Mouse (Mus musculus) lung, embryonic 15.5 days (tissue): ENCODE results near the gene Upk2. TPM values are rescaled to one million over a fixed set of nuclear protein-coding genes. Genes with fewer than 3 reads are reported as not detected.

Experiments
- ATAC-seq: fragments of 200-750 bp; cut with Nextera tagmentation; 2 replicates; pipeline ENCODE4 v1.8.0; 2017; ENCODE audit warnings: moderate number of reproducible peaks, borderline replicate concordance; ENCODE audit not compliant: low FRiP score, low TSS enrichment; ENCODE audit errors: extremely low read depth
- H3K27ac ChIP-seq: fragments of 300-500 bp; sonication (generic); 2 replicates; pipeline ENCODE4 v1.5.1; 2015; ENCODE audit warnings: moderate library complexity, mild to moderate bottlenecking, inconsistent platforms
- H3K27me3 ChIP-seq: fragments of 300-500 bp; sonication (generic); 2 replicates; pipeline ENCODE4 v1.6.1; 2015; ENCODE audit warnings: inconsistent platforms
- H3K36me3 ChIP-seq: fragments of 300-500 bp; sonication (generic); 2 replicates; pipeline ENCODE4 v1.6.1; 2015; ENCODE audit warnings: inconsistent platforms
- H3K4me1 ChIP-seq: fragments of 300-500 bp; sonication (generic); 2 replicates; pipeline ENCODE4 v1.6.1; 2015; ENCODE audit warnings: inconsistent platforms
- H3K4me2 ChIP-seq: fragments of 300-500 bp; sonication (generic); 2 replicates; pipeline ENCODE4 v1.6.1; 2015; ENCODE audit warnings: inconsistent platforms, mild to moderate bottlenecking, moderate library complexity
- H3K4me3 ChIP-seq: fragments of 300-500 bp; sonication (generic); 2 replicates; pipeline ENCODE4 v1.5.1; 2015; ENCODE audit warnings: mild to moderate bottlenecking, inconsistent platforms
- H3K9ac ChIP-seq: fragments of 300-500 bp; sonication (generic); 2 replicates; pipeline ENCODE4 v1.6.1; 2015; ENCODE audit warnings: inconsistent platforms
- H3K9me3 ChIP-seq: fragments of 300-500 bp; sonication (generic); 2 replicates; pipeline ENCODE4 v1.6.1; 2016; ENCODE audit warnings: inconsistent platforms
- WGBS: fragments of 180-500 bp; shearing (Covaris S2); methylation state at CpG from one replicate; pipeline ENCODE4 v1.1.7; 2015; 5-methylcytosine and 5-hydroxymethylcytosine counted together
- polyA plus RNA-seq: library from polyadenylated mRNA; unstranded; fragments of >200 nt; fragmentation: Nextera tagmentation; extraction: Ambion mirVana; gene quantifications from 2 replicates; pipeline ENCODE4 v1.2.1, GENCODE M21; 2015

Upk2 gene
- 1.3 and 1.5 TPM in 2 replicates for polyA plus RNA-seq

DNA sequence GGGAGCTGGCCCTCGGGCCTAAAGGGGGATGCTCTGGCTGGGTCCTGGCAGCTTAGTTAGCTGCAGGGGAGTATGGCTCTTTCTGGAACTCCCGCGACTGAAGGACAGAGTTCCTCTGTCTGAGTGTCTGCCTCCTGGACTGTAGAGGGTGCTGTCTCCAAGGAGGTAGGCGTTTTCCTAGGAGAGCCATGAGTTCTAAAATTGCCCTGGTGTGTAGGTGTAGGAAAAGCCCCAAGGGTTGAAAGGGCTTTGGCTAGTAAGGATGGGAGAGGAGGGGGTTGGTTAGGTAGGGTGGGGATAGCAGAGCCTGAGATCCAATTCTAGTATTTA lies at the start of gene Upk2:
Upk2 (minus strand) TSS at position 86 of the 330 bp plus-strand sequence.
- peaks cover 11% of the 10 kb centered on the region for H3K27me3 ChIP-seq
- 23% methylated on average over 4 of the region's 4 CpGs for WGBS
- 0 out of 2 replicates have a peak, but pooled peaks have one; percentile 5 for ATAC-seq

DNA sequence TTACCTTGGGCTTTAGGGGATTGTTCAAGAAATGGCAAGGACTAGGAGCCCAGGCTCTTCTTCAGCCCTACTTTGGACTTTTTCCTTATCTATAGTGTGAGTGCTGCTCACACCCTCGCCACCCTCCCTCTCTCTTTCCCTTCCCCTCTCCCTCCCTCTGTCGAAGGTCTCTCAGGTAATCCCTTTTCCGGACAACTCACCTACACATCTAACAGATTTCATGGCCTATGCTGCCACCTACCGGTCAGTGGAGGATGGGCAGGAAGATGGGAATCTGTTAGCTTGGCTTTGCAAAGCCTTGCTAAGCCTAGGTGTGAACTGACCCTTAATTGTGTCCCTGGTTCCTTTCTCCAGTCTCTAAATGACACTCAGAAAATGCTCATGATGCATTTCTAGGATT lies 47.2 kb upstream of the Upk2 start:
- H3K9me3 ChIP-seq = no peaks in the 10 kb centered on the region
- H3K4me3 ChIP-seq = no peak overlapping the region
- H3K4me1 ChIP-seq = peaks cover 67% of the 10 kb centered on the region
- no peak for ATAC-seq
- peak overlapping the region; percentile 19 for H3K4me2 ChIP-seq
- H3K27ac ChIP-seq = 0 out of 2 replicates have a peak overlapping the region, but pooled peaks have one; percentile 17
- no peaks in the 10 kb centered on the region for H3K27me3 ChIP-seq
- H3K36me3 ChIP-seq = peaks cover 49% of the 10 kb centered on the region
- 2% methylated on average over 4 of the region's 4 CpGs for WGBS
- no peak overlapping the region for H3K9ac ChIP-seq

More for the DNA sequence above, at the start of gene Upk2:
- Histone ChIP-seq H3K27ac (no peak within 1 kb of the TSS), H3K9me3 (no peaks in the 10 kb centered on the region), H3K4me3 (no peak within 1 kb of the TSS), H3K36me3 (no peaks in the 10 kb centered on the region), H3K9ac (no peak within 1 kb of the TSS), H3K4me2 (peak within 1 kb of the TSS; percentile 10; the same call in 1 of the 2 replicates), H3K4me1 (0 out of 2 replicates have a peak, but pooled peaks cover 7% of the 10 kb centered on the region)

DNA sequence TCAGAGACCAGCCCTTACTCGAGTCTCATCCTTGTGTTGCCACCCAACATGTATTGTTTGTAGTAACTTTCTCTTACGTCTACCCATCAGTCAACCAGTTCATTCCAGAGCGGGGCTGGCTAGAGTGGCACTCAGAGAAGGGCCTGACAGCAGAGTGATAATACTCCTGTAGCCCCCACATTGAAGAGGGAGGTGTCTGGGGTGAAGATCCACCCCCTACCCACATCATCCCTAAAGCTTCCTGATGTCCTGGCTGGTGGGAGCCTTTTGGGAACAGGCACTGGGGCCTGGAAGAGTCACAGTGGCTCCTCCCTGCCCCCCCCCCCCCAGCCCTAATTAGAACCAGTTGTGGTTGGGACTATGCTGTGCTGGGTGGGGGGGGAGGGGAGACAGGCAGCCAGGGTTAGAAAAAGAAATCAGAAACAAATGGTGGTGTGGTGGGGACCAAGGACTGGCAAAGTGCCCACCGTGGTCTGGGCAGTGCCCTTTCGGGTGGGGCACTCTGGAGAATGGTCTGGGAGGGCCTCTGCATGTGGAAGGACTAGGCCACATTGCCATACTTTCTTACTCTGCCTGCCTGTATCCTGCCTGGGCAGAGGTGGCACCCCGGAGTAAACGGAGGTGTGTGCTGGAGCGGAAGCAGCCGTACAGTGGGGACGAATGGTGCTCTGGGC lies 46.6 kb upstream of the Upk2 start:
- Histone ChIP-seq H3K9ac (no peak overlapping the region), H3K27ac (0 out of 2 replicates have a peak overlapping the region, but pooled peaks have one; percentile 17), H3K4me2 (peak overlapping the region; percentile 19), H3K9me3 (no peaks in the 10 kb centered on the region), H3K27me3 (no peaks in the 10 kb centered on the region), H3K36me3 (peaks cover 43% of the 10 kb centered on the region), H3K4me1 (peaks cover 74% of the 10 kb centered on the region), H3K4me3 (no peak overlapping the region)
- 37% methylated on average over 10 of the region's 10 CpGs for WGBS
- ATAC-seq = no peak

DNA sequence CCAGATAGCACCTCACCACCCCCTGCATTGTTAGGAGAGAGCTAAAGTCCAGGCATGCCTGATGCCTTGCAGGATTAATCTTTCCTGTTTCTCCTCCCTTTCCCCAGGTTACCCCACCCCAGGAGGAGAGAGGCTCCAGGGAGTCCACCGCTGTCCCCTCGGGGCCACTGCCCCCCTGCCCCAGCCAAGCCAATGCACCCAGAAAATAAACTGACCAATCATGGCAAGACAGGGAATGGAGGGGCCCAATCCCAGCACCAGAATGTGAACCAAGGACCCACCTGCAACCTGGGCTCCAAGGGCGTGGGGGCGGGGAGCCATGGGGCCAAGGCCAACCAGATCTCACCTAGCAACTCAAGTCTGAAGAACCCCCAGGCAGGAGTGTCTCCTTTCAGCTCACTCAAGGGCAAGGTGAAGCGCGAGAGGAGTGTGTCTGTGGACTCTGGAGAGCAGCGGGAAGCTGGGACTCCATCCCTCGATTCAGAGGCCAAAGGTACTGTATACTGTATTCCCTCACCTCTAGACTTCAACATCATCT lies 45.9 kb upstream of the Upk2 start:
- H3K4me2 ChIP-seq = peak overlapping the region; percentile 81
- H3K36me3 ChIP-seq = peaks cover 36% of the 10 kb centered on the region
- WGBS = 31% methylated on average over 8 of the region's 8 CpGs
- 0 out of 2 replicates have a peak overlapping the region, but pooled peaks have one; percentile 49 for H3K9ac ChIP-seq
- H3K4me1 ChIP-seq = peaks cover 76% of the 10 kb centered on the region
- peak overlapping the region; percentile 98 for H3K27ac ChIP-seq
- H3K9me3 ChIP-seq = no peaks in the 10 kb centered on the region
- peak overlapping the region; percentile 46; the same call in 1 of the 2 replicates for H3K4me3 ChIP-seq
- ATAC-seq = no peak
- H3K27me3 ChIP-seq = no peaks in the 10 kb centered on the region

DNA sequence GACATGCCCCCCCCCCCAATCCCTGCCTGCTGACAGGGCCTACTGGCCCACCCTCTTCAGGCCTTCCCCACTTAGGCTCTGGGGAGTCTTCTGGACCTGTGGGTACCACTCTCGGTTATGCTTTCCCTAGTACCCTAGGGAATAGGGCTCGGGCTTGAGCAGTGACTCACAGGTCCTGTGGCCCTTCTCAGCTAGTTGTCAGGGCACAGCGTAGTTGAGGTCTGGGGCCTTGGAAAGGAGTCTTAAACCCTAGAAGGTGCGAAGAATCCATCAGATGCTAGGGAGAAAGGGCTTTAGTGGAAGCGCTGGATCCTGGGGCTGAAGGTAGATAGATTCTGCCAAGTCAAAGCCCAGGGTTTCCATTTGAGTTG lies 45.4 kb upstream of the Upk2 start:
- peak overlapping the region; percentile 81 for H3K4me2 ChIP-seq
- peak overlapping the region; percentile 98 for H3K27ac ChIP-seq
- H3K27me3 ChIP-seq = no peaks in the 10 kb centered on the region
- peaks cover 31% of the 10 kb centered on the region for H3K36me3 ChIP-seq
- WGBS = 37% methylated on average over 5 of the region's 5 CpGs
- peak overlapping the region; percentile 49 for H3K9ac ChIP-seq
- no peaks in the 10 kb centered on the region for H3K9me3 ChIP-seq
- no peak for ATAC-seq
- peaks cover 76% of the 10 kb centered on the region for H3K4me1 ChIP-seq
- peak overlapping the region; percentile 46 for H3K4me3 ChIP-seq

DNA sequence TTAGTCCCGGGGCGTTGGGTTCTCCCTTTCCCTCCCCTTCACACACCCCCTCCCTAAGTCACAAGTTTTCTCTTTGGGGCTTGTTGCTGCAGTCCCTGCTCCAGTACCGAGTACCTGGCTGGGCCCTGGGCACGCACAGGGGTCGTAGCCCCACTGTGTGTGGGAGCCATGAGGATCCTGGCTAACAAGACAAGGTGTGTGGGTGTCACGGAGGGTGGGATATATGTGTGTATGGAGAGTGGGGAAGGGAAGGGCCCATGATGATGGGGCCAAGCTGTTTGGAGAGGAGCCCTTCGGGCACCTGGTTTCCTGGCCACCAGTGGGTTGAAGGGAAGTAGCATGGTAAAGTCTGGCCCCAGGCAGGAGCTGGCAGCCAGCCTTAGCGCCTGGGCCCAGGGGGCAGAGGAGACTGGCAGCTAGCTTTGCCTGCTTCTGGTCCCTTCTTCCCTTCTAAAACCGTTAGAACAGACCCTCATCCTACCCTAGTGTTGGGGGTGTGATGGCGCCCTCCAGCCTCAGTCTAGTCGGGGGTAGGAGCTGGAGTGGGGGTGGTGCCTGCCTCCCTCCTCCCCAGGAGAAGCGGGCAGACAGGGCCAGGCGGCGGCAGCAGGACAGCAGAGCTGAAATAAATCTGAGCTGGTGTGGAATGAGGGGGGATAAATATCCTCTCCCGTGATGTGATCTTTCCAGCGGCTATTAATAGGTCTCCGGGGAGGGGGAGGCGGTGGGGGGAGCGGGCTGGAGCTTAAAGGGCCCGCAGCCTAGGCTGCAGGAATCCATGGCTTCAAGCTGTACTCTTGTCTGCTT lies 44.8 kb upstream of the Upk2 start:
- Histone ChIP-seq H3K27ac (peak overlapping the region; percentile 98), H3K4me1 (peaks cover 77% of the 10 kb centered on the region), H3K27me3 (no peaks in the 10 kb centered on the region), H3K4me2 (peak overlapping the region; percentile 81), H3K36me3 (peaks cover 26% of the 10 kb centered on the region), H3K4me3 (peak overlapping the region; percentile 46), H3K9ac (peak overlapping the region; percentile 49), H3K9me3 (no peaks in the 10 kb centered on the region)
- WGBS = 4% methylated on average over 20 of the region's 20 CpGs
- peak; percentile 16; the same call in 1 of the 2 replicates for ATAC-seq

DNA sequence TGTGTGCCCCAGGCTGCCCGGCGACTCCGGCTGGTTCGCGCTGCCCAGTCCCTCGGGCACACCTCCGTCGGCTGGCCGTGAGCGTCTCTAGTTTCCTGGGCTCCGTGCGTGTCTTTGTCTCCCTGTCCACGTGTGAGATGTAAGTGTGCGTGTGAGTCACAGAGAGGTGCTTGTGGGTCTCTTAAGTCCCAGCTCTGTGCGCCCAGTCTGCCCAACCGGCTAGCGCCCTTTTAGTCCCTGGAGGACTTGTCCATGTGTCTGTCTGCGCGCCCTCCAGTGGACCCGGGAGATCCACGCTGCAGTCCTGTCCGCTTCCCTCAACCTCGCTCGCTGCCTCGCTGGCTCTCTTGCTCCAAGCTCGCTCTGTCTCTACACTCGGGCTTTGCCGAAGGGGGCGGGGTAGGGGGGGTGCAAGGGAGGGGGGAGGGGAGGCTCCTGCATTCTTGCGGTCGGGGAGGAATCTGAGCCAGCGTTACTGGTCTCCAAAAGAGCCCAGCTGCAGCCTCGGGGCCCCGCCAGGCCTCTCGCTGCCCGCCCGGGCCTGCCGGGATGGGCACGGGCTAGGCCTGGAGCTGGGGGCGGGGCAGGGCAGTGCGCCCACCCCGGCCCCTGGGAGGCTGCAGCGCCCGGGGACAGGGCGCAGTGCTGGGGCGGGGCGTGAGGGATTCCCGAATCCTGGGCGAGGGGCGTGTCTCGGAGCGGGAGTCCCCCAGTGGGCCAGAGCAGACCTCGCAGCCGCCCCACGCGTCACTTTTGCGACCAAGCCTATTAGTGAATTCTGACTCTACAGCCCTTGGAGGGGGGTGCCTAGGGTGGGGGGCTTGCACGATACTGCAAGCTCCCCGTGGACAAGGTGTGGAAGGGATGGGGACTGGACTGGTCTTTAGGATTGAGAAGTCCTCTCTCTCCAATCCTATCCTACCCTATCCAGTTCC lies 43.9 kb upstream of the Upk2 start:
- Histone ChIP-seq H3K4me1 (peaks cover 81% of the 10 kb centered on the region), H3K36me3 (peaks cover 21% of the 10 kb centered on the region; the same call in 1 of the 2 replicates), H3K9me3 (no peaks in the 10 kb centered on the region), H3K27ac (peak overlapping the region; percentile 98), H3K4me3 (peak overlapping the region; percentile 46), H3K4me2 (peak overlapping the region; percentile 81), H3K9ac (peak overlapping the region; percentile 49), H3K27me3 (no peaks in the 10 kb centered on the region)
- WGBS = 2% methylated on average over 58 of the region's 59 CpGs
- ATAC-seq = peak; percentile 83

DNA sequence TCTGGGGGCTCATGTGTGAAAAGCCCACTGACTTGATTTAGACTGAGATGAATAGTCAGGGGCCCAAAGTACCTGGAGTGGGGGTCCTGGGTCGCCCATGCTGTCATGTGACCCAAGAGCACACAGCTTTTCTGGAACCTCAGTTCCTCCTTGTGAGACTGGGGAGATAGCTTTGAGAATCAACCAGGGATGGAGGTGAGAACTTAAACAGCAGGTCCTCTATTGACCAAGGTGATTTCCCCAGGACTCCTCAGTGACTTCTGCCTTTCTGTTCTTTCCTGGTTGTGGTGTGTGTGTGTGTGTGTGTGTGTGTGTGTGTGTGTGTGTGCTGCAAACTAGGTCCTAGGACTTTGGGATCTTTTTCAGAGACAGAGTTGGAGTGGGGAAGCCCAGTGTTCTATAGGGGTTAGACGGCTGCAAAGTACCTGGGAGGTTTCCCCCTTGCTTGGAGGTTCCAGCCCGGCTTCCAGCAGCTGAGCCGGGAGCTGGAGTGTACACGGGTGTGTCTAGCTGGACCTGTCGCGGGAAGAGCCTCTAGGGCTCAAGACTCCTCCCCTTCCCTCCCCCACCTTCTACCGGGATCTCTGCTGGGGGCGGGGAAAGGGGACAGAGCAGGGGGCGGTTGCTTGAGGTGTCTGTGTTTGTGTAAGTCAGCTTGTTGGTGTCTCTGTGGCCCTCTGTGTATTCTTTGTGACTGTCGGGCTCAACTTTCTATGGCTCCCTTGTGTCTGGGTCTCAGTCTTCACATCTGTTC lies 43.0 kb upstream of the Upk2 start:
- peak overlapping the region; percentile 46 for H3K4me3 ChIP-seq
- H3K9ac ChIP-seq = peak overlapping the region; percentile 49
- no peaks in the 10 kb centered on the region for H3K27me3 ChIP-seq
- 2% methylated on average over 10 of the region's 11 CpGs for WGBS
- H3K36me3 ChIP-seq = peaks cover 12% of the 10 kb centered on the region; the same call in 1 of the 2 replicates
- peak overlapping the region; percentile 98 for H3K27ac ChIP-seq
- no peaks in the 10 kb centered on the region for H3K9me3 ChIP-seq
- ATAC-seq = peak; percentile 32
- H3K4me2 ChIP-seq = peak overlapping the region; percentile 81
- peaks cover 89% of the 10 kb centered on the region for H3K4me1 ChIP-seq

DNA sequence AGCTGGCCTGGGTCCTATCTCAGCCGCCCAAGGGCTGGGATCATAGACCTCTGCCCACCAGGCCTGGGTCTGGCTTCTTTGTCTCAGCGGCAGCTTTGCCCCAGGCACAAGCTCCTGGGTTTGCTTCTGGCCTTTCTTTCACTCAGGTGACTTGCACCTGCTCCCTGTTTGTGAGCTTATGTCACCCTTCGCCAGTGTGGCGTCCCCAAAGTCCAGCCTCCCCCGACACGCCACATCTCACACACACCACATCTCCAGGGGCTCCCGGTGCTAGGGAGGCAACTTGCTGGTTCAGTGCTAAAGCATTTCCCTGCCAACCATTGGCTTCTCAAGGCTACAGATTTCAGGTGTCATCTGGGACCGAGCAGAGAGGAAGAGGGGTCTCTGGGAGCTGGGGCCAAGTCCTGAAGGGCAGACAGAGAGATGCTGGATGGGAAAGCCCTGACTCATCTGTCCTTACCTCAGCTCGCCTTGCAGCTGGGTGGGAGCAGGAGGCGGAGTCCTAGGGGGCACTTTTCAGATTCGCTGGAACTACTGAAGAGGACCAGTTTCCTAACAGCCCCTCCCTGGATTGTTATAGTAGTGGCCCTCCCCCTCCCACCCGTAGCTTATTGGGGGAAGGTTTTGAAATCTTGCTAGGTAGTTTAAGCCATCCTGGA lies 42.2 kb upstream of the Upk2 start:
- Histone ChIP-seq H3K4me3 (peak overlapping the region; percentile 46; the same call in 1 of the 2 replicates), H3K36me3 (peaks cover 5% of the 10 kb centered on the region; the same call in 1 of the 2 replicates), H3K4me2 (peak overlapping the region; percentile 81), H3K27me3 (no peaks in the 10 kb centered on the region), H3K27ac (peak overlapping the region; percentile 98), H3K9me3 (no peaks in the 10 kb centered on the region), H3K4me1 (peaks cover 97% of the 10 kb centered on the region), H3K9ac (peak overlapping the region; percentile 49; the same call in 1 of the 2 replicates)
- WGBS = 46% methylated on average over 12 of the region's 12 CpGs
- ATAC-seq = no peak

DNA sequence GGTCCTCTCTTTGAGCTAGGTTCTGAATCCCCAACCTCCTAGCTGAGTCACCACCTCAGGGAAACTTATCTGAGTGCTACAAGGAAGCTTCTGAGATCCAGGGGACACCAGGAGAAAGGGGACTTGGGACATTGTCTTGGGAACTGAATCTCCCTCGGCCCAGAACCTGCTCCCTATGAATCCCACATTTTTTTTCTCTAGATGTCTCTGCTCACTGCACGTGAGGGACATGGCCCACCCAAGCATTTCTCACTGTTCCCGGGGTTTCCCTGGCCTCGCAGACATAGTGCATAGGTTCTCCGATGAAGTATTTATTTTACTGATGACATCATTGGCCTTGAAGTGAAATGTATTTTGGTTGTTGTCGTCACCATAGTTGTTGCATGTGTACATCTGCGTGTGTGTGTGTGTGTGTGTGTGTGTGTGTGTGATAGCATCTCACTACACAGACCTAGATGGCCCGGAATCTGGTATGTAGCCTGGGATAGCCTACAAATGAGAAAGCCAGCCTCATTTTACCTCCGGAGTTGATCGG lies 41.1 kb upstream of the Upk2 start:
- Histone ChIP-seq H3K27me3 (no peaks in the 10 kb centered on the region), H3K4me3 (no peak overlapping the region), H3K27ac (peak overlapping the region; percentile 98), H3K9ac (no peak overlapping the region), H3K4me2 (no peak overlapping the region), H3K36me3 (0 out of 2 replicates have a peak, but pooled peaks cover 4% of the 10 kb centered on the region), H3K9me3 (no peaks in the 10 kb centered on the region), H3K4me1 (peaks cover 97% of the 10 kb centered on the region)
- no peak for ATAC-seq
- 52% methylated on average over 10 of the region's 10 CpGs for WGBS
